Mouse (Mus musculus): ENCODE data around the gene Pde6c.

The Pde6c gene

GRCm38 (mm10) chr19:38132481-38132880 is at the start of gene Pde6c:
Gene Pde6c, plus strand, starts transcription at chr19:38132781.
- no peak for DNase-seq (ENCODE audit: low spot score in 2 of 2)

- no peak for DNase-seq (ENCODE audit: low spot score in 2 of 2)
These were observed 49.6 kb upstream of the Pde6c start for GRCm38 (mm10) chr19:38082931-38083525.

- no peak for DNase-seq (ENCODE audit: low spot score in 2 of 2)
These were observed 46.7 kb upstream of the Pde6c start for GRCm38 (mm10) chr19:38085841-38086240.

GRCm38 (mm10) chr19:38086948-38087551 is 45.5 kb upstream of the Pde6c start:
- DNase-seq (ENCODE audit: low spot score in 2 of 2) = peak; percentile 13 to 21

GRCm38 (mm10) chr19:38089358-38089757 is 43.2 kb upstream of the Pde6c start:
- DNase-seq (ENCODE audit: low spot score in 2 of 2) = no peak

GRCm38 (mm10) chr19:38091512-38091985 is 41.0 kb upstream of the Pde6c start:
- DNase-seq (ENCODE audit: low spot score in 2 of 2) = no peak

- DNase-seq (ENCODE audit: low spot score in 2 of 2) = no peak
These were observed 36.4 kb upstream of the Pde6c start for GRCm38 (mm10) chr19:38096231-38096630.

GRCm38 (mm10) chr19:38096858-38097758 is 35.5 kb upstream of the Pde6c start, which contains the start of gene Ffar4:
Gene Ffar4, plus strand, starts transcription at chr19:38097071.
- DNase-seq (ENCODE audit: low spot score in 2 of 2) = no peak

- DNase-seq (ENCODE audit: low spot score in 2 of 2) = no peak
These were observed 24.7 kb upstream of the Pde6c start for GRCm38 (mm10) chr19:38107871-38108270.

GRCm38 (mm10) chr19:38109506-38110242 is 22.9 kb upstream of the Pde6c start:
- DNase-seq (ENCODE audit: low spot score in 2 of 2) = no peak

- DNase-seq (ENCODE audit: low spot score in 2 of 2) = no peak
These were observed 21.5 kb upstream of the Pde6c start for GRCm38 (mm10) chr19:38111056-38111455.

GRCm38 (mm10) chr19:38112575-38112974 is 20.0 kb upstream of the Pde6c start:
- DNase-seq (ENCODE audit: low spot score in 2 of 2) = no peak

GRCm38 (mm10) chr19:38114834-38115491 is 17.6 kb upstream of the Pde6c start:
- no peak for DNase-seq (ENCODE audit: low spot score in 2 of 2)

- no peak for DNase-seq (ENCODE audit: low spot score in 2 of 2)
These were observed 12.3 kb upstream of the Pde6c start for GRCm38 (mm10) chr19:38120123-38120760.

GRCm38 (mm10) chr19:38123921-38124320 is 8.7 kb upstream of the Pde6c start:
- DNase-seq (ENCODE audit: low spot score in 2 of 2) = no peak

- peak in 1 of 2 experiments; percentile 10 for DNase-seq (ENCODE audit: low spot score in 2 of 2)
These were observed 8.0 kb upstream of the Pde6c start for GRCm38 (mm10) chr19:38124401-38125218.

- no peak for DNase-seq (ENCODE audit: low spot score in 2 of 2)
These were observed 7.4 kb upstream of the Pde6c start, which contains the start of gene Rbp4 for GRCm38 (mm10) chr19:38125219-38125610. Gene Rbp4, minus strand, starts transcription at chr19:38125281.

- DNase-seq (ENCODE audit: low spot score in 2 of 2) = no peak
These were observed 5.9 kb upstream of the Pde6c start for GRCm38 (mm10) chr19:38126656-38127055.

- no peak for DNase-seq (ENCODE audit: low spot score in 2 of 2)
These were observed 1.4 kb downstream of the Pde6c start for GRCm38 (mm10) chr19:38133986-38134385.

GRCm38 (mm10) chr19:38134806-38135205 is 2.2 kb downstream of the Pde6c start:
- DNase-seq (ENCODE audit: low spot score in 2 of 2) = no peak
